Mouse (Mus musculus) NIH3T3 (cell line): ENCODE results near the gene Rasgrf2.

ENCODE experiments used
- DNase-seq: peaks from one replicate; pipeline ENCODE4 v3.0.0-alpha.2; 2012; ENCODE audit warnings: low read depth

The Rasgrf2 gene

GRCm38 (mm10) chr13:91881837-91882480, 249.5 kb downstream of the Rasgrf2 start:
- DNase-seq, result peak; percentile 69

GRCm38 (mm10) chr13:91880256-91880655, 251.2 kb downstream of the Rasgrf2 start:
- DNase-seq, result no peak

DNA sequence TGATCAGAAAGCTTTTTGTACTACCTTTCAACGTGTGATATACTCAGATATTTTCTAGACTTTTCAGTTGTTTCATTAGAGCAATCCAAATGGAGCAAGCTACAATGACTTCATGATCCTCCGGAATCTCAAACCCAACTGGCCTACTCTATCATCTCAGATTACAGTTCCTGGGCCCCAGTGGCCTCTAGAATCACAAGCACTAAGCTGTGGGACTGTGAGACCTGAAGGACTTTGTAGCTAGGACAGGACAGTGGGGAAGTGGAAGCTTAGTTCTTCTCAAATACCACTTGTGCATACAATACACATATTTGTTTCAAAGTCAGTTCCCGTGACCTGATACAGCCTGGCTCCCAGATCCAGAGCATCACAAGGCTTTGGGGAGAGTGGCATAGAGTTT, 253.5 kb downstream of the Rasgrf2 start:
- DNase-seq, result no peak

- DNase-seq, result no peak
These were observed 254.1 kb downstream of the Rasgrf2 start for GRCm38 (mm10) chr13:91877350-91877749.

GRCm38 (mm10) chr13:91876741-91877349, 254.6 kb downstream of the Rasgrf2 start, which contains the start of gene Ckmt2:
Gene Ckmt2 (minus strand): TSS chr13:91876885.
- no peak for DNase-seq

GRCm38 (mm10) chr13:91875581-91875980, 255.9 kb downstream of the Rasgrf2 start:
- DNase-seq, result no peak

DNA sequence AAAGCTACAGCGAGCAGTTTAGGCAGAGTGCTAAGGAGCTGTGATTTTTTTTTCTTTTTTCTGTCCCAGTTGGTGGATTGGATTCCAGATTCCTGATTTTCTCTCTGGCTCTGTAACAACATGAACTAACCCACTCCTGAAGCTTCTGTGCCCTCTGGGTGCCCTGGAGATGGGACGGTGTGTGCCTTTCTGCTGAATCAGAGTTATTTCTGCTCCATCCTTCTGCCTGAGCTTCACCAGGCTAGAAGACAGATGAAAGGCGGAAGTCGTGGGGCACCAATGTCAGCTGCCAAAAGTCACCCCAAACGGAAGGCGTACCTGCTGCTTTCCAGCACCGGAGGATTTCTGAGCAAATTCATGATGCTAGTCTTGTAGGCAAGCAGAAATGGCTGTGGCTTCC, 256.9 kb downstream of the Rasgrf2 start:
- no peak for DNase-seq

- DNase-seq, result no peak
These were observed 257.6 kb downstream of the Rasgrf2 start for GRCm38 (mm10) chr13:91873734-91874329.

DNA sequence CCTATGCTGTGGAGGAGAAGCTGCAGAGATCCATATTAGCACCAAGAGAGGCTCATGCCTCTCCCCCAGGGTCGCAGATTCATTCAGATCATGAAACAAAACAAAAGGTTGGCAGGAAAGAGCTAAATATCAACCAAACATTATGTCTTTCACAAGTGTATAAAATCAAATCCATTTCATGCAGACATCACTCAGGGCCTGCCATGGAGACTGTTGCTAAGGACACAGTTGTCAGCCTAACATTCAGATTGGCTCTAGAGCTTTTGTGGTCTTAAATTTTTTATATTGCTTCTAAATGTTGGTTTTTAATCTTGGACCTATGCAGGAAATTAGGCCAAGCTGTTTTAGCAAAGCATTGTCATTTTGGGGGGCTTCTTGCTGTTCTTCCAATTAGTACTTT, 262.9 kb downstream of the Rasgrf2 start:
- no peak for DNase-seq

- peak; percentile 22 for DNase-seq
These were observed 272.6 kb downstream of the Rasgrf2 start for GRCm38 (mm10) chr13:91858835-91859234.

DNA sequence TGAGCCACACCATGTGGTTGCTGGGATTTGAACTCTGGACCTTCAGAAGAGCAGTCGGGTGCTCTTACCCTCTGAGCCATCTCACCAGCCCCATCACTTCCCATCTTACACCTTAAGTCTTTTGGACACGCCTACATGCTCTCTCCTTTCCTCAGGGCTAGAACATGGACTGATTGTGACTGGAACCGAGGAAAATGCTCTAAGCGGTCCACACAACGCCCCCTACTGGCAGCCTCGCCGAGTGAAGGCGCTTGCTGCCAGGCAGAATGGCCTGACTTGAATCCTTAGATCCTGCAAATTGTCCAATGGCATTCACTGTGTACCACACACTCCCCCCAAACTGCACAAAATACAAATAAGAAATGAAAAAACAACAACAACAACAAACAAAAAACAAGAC, 274.0 kb downstream of the Rasgrf2 start:
- no peak for DNase-seq

DNA sequence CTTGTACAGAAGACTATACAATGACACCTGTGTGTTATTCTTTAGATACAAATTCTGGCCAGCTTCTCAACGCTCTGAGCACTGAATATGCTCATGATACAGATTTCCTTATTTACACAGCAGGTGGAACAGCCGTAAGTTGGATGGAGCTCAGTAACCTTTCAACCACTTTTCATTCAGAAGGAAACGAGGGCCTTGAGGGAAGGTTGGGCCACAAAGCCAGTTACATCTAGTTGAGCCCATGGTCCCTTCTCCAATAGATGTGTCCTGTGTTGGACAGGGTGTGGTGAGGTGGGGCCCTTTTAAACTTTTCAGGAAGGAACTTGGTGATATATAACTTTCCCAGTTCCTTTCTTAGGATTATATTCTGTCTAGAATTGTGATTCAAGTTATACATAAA, 277.0 kb downstream of the Rasgrf2 start:
- DNase-seq, result no peak
